Mouse (Mus musculus) T-helper 2 cell (primary cell): ENCODE results near the gene Pspc1.
"Not testable (repeated sequence)": the region's sequence is repeated elsewhere in the genome, so short reads cannot be mapped to it uniquely, and the experiment has no call there.

Experiments
- in situ Hi-C: fragments of 300-600 bp; cut with MboI, MseI; formaldehyde crosslinking; loops from one replicate; pipeline ENCODE4 v1.15.1; 2025; ENCODE audit warnings: high pct_unique_total_duplicates

The Pspc1 gene

GRCm38 (mm10) chr14:56778200-56778932 is at the start of gene Pspc1:
Gene Pspc1, minus strand, starts transcription at chr14:56778316.
- in situ Hi-C loops = loop anchor here (5.0 kb wide), 1 partner anchor 201 kb away; the partner anchor contains the start of genes Cenpj and Parp4

- in situ Hi-C loops = no loop called here
Measured at GRCm38 (mm10) chr14:56824562-56824961, 46.4 kb upstream of the Pspc1 start.

- in situ Hi-C loops = no loop called here
Measured at GRCm38 (mm10) chr14:56817616-56818015, 39.5 kb upstream of the Pspc1 start.

- in situ Hi-C loops = no loop called here
Measured at GRCm38 (mm10) chr14:56817131-56817530, 39.0 kb upstream of the Pspc1 start.

GRCm38 (mm10) chr14:56816541-56816940 is 38.4 kb upstream of the Pspc1 start:
- in situ Hi-C loops = no loop called here

- in situ Hi-C loops = no loop called here
Measured at GRCm38 (mm10) chr14:56812520-56813036, 34.5 kb upstream of the Pspc1 start.

- in situ Hi-C loops = not testable (repeated sequence)
Measured at GRCm38 (mm10) chr14:56811701-56812339, 33.7 kb upstream of the Pspc1 start, which contains the start of gene Zmym5. Gene Zmym5, minus strand, starts transcription at chr14:56811716.

GRCm38 (mm10) chr14:56810781-56811690 is 32.9 kb upstream of the Pspc1 start:
- in situ Hi-C loops = not testable (repeated sequence)

- in situ Hi-C loops = no loop called here
Measured at GRCm38 (mm10) chr14:56793243-56793642, 15.1 kb upstream of the Pspc1 start.

- in situ Hi-C loops = loop anchor here (5.0 to 10.0 kb wide), 2 partner anchors 107 to 1450 kb away; no protein-coding TSS in a partner anchor
Measured at GRCm38 (mm10) chr14:56784575-56784974, 6.5 kb upstream of the Pspc1 start.

- in situ Hi-C loops = loop anchor here (5.0 kb wide), 1 partner anchor 202 kb away; the partner anchor contains the start of genes Cenpj and Parp4
Measured at GRCm38 (mm10) chr14:56778933-56779300, 801 bp upstream of the Pspc1 start.

- in situ Hi-C loops = loop anchor here (5.0 kb wide), 1 partner anchor 200 kb away; the partner anchor contains the start of genes Cenpj and Parp4
Measured at GRCm38 (mm10) chr14:56777360-56778136, 568 bp downstream of the Pspc1 start.

GRCm38 (mm10) chr14:56776571-56777238 is 1.4 kb downstream of the Pspc1 start:
- in situ Hi-C loops = loop anchor here (5.0 kb wide), 1 partner anchor 199 kb away; the partner anchor contains the start of genes Cenpj and Parp4

GRCm38 (mm10) chr14:56775416-56775815 is 2.7 kb downstream of the Pspc1 start:
- in situ Hi-C loops = loop anchor here (5.0 kb wide), 1 partner anchor 198 kb away; the partner anchor contains the start of genes Cenpj and Parp4

GRCm38 (mm10) chr14:56766438-56766837 is 11.7 kb downstream of the Pspc1 start:
- in situ Hi-C loops = not testable (repeated sequence)

GRCm38 (mm10) chr14:56765117-56765516 is 13.0 kb downstream of the Pspc1 start:
- in situ Hi-C loops = not testable (repeated sequence)

- in situ Hi-C loops = no loop called here
Measured at GRCm38 (mm10) chr14:56751282-56751681, 26.8 kb downstream of the Pspc1 start.

GRCm38 (mm10) chr14:56740175-56740574 is 37.9 kb downstream of the Pspc1 start:
- in situ Hi-C loops = no loop called here

- in situ Hi-C loops = no loop called here
Measured at GRCm38 (mm10) chr14:56726493-56726892, 51.6 kb downstream of the Pspc1 start.

GRCm38 (mm10) chr14:56705687-56706086 is 72.4 kb downstream of the Pspc1 start:
- in situ Hi-C loops = no loop called here
